ENCODE assay signal across 18 mouse cellular contexts in genomic region chr17:88421246-88421645, GRCm38 (mm10). TPM values are rescaled to one million over a fixed set of nuclear protein-coding genes. Genes with fewer than 3 reads are reported as not detected.
DNase-seq lines count a peak whose midpoint lies in the region; ATAC-seq lines count a peak whose summit lies in the region.
"Had no signal": no experiment of that assay in that cellular context is flagged by ENCODE, and none has a peak within 500 bp of the region (broad histone marks: within the 10 kb centered on the region; RNA-seq: fewer than 3 reads in every experiment).

No protein-coding gene starts in this region.

- H3K27me3 ChIP-seq in forebrain, embryonic 16.5 days (replicated peaks; ENCODE audit: control insufficient read depth, insufficient read depth, low read length), result no peaks in the 10 kb centered on the region
- no peaks in the 10 kb centered on the region for H3K27me3 ChIP-seq in intestine, embryonic 15.5 days (replicated peaks)
- H3K27me3 ChIP-seq: forebrain, embryonic 13.5 days; heart, embryonic 15.5 days; hindbrain, embryonic 13.5 days; liver, embryonic 13.5 days; midbrain, embryonic 13.5 days; neural tube, embryonic 15.5 days had no signal

- H3K4me2 ChIP-seq in forebrain, embryonic 16.5 days (ENCODE audit: low read length), result no peak overlapping the region
- no peak overlapping the region for H3K4me2 ChIP-seq in intestine, embryonic 15.5 days (replicated peaks)
- H3K4me2 ChIP-seq: forebrain, embryonic 13.5 days; heart, embryonic 15.5 days; hindbrain, embryonic 13.5 days; liver, embryonic 13.5 days; midbrain, embryonic 13.5 days; neural tube, embryonic 15.5 days had no signal

- H3K9me3 ChIP-seq in forebrain, embryonic 16.5 days (ENCODE audit: control insufficient read depth, low read length), result no peaks in the 10 kb centered on the region
- H3K9me3 ChIP-seq in intestine, embryonic 15.5 days, result no peaks in the 10 kb centered on the region
- H3K9me3 ChIP-seq: forebrain, embryonic 13.5 days; heart, embryonic 15.5 days; hindbrain, embryonic 13.5 days; liver, embryonic 13.5 days; midbrain, embryonic 13.5 days; neural tube, embryonic 15.5 days had no signal

- no peak overlapping the region for H3K4me3 ChIP-seq in forebrain, embryonic 16.5 days (replicated peaks; ENCODE audit: low read length)
- no peak overlapping the region for H3K4me3 ChIP-seq in intestine, embryonic 15.5 days (replicated peaks)
- H3K4me3 ChIP-seq: forebrain, embryonic 13.5 days; heart, embryonic 15.5 days; hindbrain, embryonic 13.5 days; liver, embryonic 13.5 days; midbrain, embryonic 13.5 days; myocyte; neural tube, embryonic 15.5 days had no signal

- H3K36me3 ChIP-seq in forebrain, embryonic 16.5 days (ENCODE audit: control insufficient read depth, insufficient read depth), result no peaks in the 10 kb centered on the region
- H3K36me3 ChIP-seq in intestine, embryonic 15.5 days, result no peaks in the 10 kb centered on the region
- H3K36me3 ChIP-seq: heart, embryonic 15.5 days; hindbrain, embryonic 13.5 days; liver, embryonic 13.5 days; midbrain, embryonic 13.5 days; neural tube, embryonic 15.5 days had no signal

- H3K9ac ChIP-seq in forebrain, embryonic 16.5 days (replicated peaks; ENCODE audit: low read depth, low read length), result no peak overlapping the region
- no peak overlapping the region for H3K9ac ChIP-seq in intestine, embryonic 15.5 days
- H3K9ac ChIP-seq: forebrain, embryonic 13.5 days; heart, embryonic 15.5 days; hindbrain, embryonic 13.5 days; liver, embryonic 13.5 days; midbrain, embryonic 13.5 days; neural tube, embryonic 15.5 days had no signal

- H3K27ac ChIP-seq in forebrain, embryonic 16.5 days (ENCODE audit: low read length), result no peak overlapping the region
- no peak overlapping the region for H3K27ac ChIP-seq in intestine, embryonic 15.5 days
- H3K27ac ChIP-seq: forebrain, embryonic 13.5 days; heart, embryonic 15.5 days; hindbrain, embryonic 13.5 days; kidney, postnatal 0 days; liver, embryonic 13.5 days; midbrain, embryonic 13.5 days; neural tube, embryonic 15.5 days had no signal

- peak; percentile 18 to 41 for DNase-seq in heart, adult 18-20 months
- DNase-seq in heart, postnatal 25 days (ENCODE audit: low spot score), result no peak
- DNase-seq in brain, adult 2 months (ENCODE audit: low read depth, low spot score), result peak; percentile 99
- DNase-seq in cerebellum, adult 18-20 months, result peak; percentile 90 to 96
- peak; percentile 86 to 95 for DNase-seq in cerebellum, postnatal 36 days
- DNase-seq: liver, embryonic 13.5 days; right cerebral cortex, postnatal 25 days; thymus, postnatal 36 days had no signal

- no peaks in the 10 kb centered on the region for H3K4me1 ChIP-seq in forebrain, embryonic 16.5 days (replicated peaks; ENCODE audit: control insufficient read depth, insufficient read depth, low read length)
- no peaks in the 10 kb centered on the region for H3K4me1 ChIP-seq in intestine, embryonic 15.5 days (replicated peaks)
- H3K4me1 ChIP-seq: forebrain, embryonic 13.5 days; heart, embryonic 15.5 days; hindbrain, embryonic 13.5 days; liver, embryonic 13.5 days; midbrain, embryonic 13.5 days; neural tube, embryonic 15.5 days had no signal

- no peak for ATAC-seq in forebrain, embryonic 16.5 days
- ATAC-seq in intestine, embryonic 15.5 days, result no peak
- ATAC-seq: forebrain, embryonic 13.5 days; intestine, embryonic 16.5 days; midbrain, embryonic 13.5 days had no signal

- intact Hi-C loops in heart, postnatal 25 days (cut with DNase I), result no loop called here

- 85% methylated on average over 6 of the region's 6 CpGs for WGBS in forebrain, embryonic 16.5 days
- WGBS in intestine, embryonic 15.5 days, result 85% methylated on average over 6 of the region's 6 CpGs

RNA-seq across cellular contexts. Expression of gene Foxn2, which starts 19.3 kb away (rescaled TPM):
- 1 to 10 TPM; 7.4 to 7.9 TPM for total RNA-seq in heart, adult 18-20 months (2021)
- total RNA-seq in heart, postnatal 25 days (2021), result 10 to 100 TPM in 1 of 2 experiments, 1 to 10 TPM in 1; 9.3 to 10.2 TPM
- polyA plus RNA-seq in forebrain, embryonic 16.5 days (2015; fragmentation: Nextera tagmentation; extraction: Ambion mirVana), result 11.6 and 13.0 TPM in 2 replicates
- 16.2 and 16.4 TPM in 2 replicates for polyA plus RNA-seq in intestine, embryonic 15.5 days (2015; fragmentation: Nextera tagmentation; extraction: Ambion mirVana)
